Mouse (Mus musculus): ENCODE results near the gene Magi1. TPM values are rescaled to one million over a fixed set of nuclear protein-coding genes. Genes with fewer than 3 reads are reported as not detected.

The Magi1 gene
- polyA plus RNA-seq, 1 experiment from 2014 or later: 19.4 TPM

GRCm38 (mm10) chr6:94071676-94072075, 212.0 kb downstream of the Magi1 start:
- WGBS: 90% methylated on average over 5 of the region's 5 CpGs
- DNase-seq (ENCODE audit: low spot score): no peak
- no peak overlapping the region for H3K27ac ChIP-seq (replicated peaks)

GRCm38 (mm10) chr6:94070702-94071101, 213.0 kb downstream of the Magi1 start:
- H3K27ac ChIP-seq (replicated peaks): no peak overlapping the region
- WGBS: 79% methylated on average over 3 of the region's 3 CpGs

More at GRCm38 (mm10) chr6:94071676-94072075, 212.0 kb downstream of the Magi1 start:
- Histone ChIP-seq H3K4me3 (no peak overlapping the region), H3K36me3 (no peaks in the 10 kb centered on the region), H3K9me3 (replicated peaks) (no peaks in the 10 kb centered on the region), H3K4me1 (peaks cover 15% of the 10 kb centered on the region), H3K27me3 (ENCODE audit: low read depth, poor library complexity, severe bottlenecking) (no peaks in the 10 kb centered on the region)

DNA sequence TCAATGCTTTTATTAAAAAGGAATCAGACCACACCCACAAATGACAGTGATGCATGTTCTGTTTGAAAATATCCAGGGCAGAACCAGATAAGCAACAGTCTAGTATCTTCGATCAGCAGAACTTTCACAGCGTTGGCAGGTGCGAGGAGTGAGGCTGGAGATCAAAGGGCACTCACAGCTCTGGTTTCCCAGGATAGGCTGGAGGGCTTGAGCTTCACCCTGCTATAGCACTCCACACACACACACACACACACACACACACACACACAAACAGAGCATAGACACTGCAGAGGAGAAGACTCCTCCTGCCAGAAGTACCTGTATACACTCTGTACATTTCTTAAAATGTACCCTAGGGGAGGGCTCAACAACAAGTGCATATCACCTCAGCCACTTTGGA, 214.3 kb downstream of the Magi1 start:
- no peaks in the 10 kb centered on the region for H3K27me3 ChIP-seq (ENCODE audit: low read depth, poor library complexity, severe bottlenecking)
- WGBS: 86% methylated on average over 3 of the region's 3 CpGs
- H3K9me3 ChIP-seq (replicated peaks): no peaks in the 10 kb centered on the region
- H3K36me3 ChIP-seq: no peaks in the 10 kb centered on the region
- no peak for DNase-seq (ENCODE audit: low spot score)
- H3K27ac ChIP-seq (replicated peaks): no peak overlapping the region
- H3K4me1 ChIP-seq: peaks cover 12% of the 10 kb centered on the region
- H3K4me3 ChIP-seq: no peak overlapping the region

More at GRCm38 (mm10) chr6:94070702-94071101, 213.0 kb downstream of the Magi1 start:
- no peak for DNase-seq (ENCODE audit: low spot score)
- no peak overlapping the region for H3K4me3 ChIP-seq
- H3K36me3 ChIP-seq: no peaks in the 10 kb centered on the region
- H3K4me1 ChIP-seq: peaks cover 15% of the 10 kb centered on the region
- H3K9me3 ChIP-seq (replicated peaks): no peaks in the 10 kb centered on the region
- no peaks in the 10 kb centered on the region for H3K27me3 ChIP-seq (ENCODE audit: low read depth, poor library complexity, severe bottlenecking)

GRCm38 (mm10) chr6:94067741-94068450, 215.8 kb downstream of the Magi1 start:
- Histone ChIP-seq H3K36me3 (no peaks in the 10 kb centered on the region), H3K4me3 (no peak overlapping the region), H3K27me3 (ENCODE audit: low read depth, poor library complexity, severe bottlenecking) (no peaks in the 10 kb centered on the region), H3K27ac (replicated peaks) (no peak overlapping the region), H3K9me3 (replicated peaks) (no peaks in the 10 kb centered on the region), H3K4me1 (peaks cover 12% of the 10 kb centered on the region)
- no peak for DNase-seq (ENCODE audit: low spot score)
- WGBS: 76% methylated on average over 8 of the region's 8 CpGs

GRCm38 (mm10) chr6:94064832-94065231, 218.9 kb downstream of the Magi1 start:
- Histone ChIP-seq H3K9me3 (replicated peaks) (no peaks in the 10 kb centered on the region), H3K27me3 (ENCODE audit: low read depth, poor library complexity, severe bottlenecking) (no peaks in the 10 kb centered on the region), H3K36me3 (no peaks in the 10 kb centered on the region), H3K4me3 (no peak overlapping the region), H3K4me1 (peaks cover 18% of the 10 kb centered on the region), H3K27ac (replicated peaks) (no peak overlapping the region)
- DNase-seq (ENCODE audit: low spot score): no peak
- WGBS: 74% methylated on average over 4 of the region's 4 CpGs

DNA sequence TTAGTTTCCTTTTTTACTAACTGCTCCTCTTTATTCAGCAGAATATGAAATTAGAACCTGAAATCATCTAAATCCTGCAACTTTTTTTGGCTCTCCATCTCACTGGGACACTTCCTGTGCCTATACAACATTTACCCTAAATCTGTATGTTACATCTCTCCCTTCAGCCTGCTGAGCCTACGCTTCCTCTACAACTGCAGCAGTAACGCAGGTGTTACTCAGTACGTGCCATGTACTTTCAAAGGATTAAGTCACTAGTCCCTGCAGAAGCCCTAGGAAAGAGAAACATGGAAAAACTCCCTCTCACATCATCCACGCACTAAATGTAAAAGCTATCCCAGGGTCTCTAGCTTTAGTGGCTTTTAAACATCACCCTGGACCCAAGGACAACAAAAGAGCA, 220.2 kb downstream of the Magi1 start:
- Histone ChIP-seq H3K4me1 (peaks cover 13% of the 10 kb centered on the region), H3K27ac (replicated peaks) (no peak overlapping the region), H3K4me3 (no peak overlapping the region), H3K36me3 (no peaks in the 10 kb centered on the region), H3K27me3 (ENCODE audit: low read depth, poor library complexity, severe bottlenecking) (no peaks in the 10 kb centered on the region), H3K9me3 (replicated peaks) (no peaks in the 10 kb centered on the region)
- no peak for DNase-seq (ENCODE audit: low spot score)
- 87% methylated on average over 4 of the region's 4 CpGs for WGBS

DNA sequence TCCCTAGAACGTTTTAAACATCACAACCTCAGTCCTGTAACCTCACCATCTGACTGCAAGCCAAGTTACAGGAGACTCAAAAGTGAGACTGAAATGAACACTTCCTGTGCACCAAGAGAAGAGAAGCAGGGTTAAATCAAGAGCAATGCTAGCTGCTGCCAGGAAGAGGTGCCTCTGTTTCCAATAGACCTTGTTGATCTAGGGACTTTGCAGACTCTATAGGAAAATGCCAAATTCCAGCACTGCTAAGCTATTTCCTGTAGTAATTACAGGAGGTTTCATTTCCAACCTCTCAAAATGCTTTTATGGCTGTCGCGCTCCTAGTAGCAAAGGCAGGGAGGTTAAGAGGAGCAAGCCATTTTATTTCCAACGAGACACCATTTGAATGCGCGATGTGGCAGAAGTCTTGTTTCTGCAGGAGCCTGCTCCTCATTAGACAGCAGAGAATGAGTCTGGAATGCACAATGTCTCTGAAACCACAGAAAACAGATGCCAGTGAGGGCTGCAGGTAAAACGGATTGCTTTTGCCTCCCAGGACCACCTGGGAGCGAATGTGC, 222.2 kb downstream of the Magi1 start:
- Histone ChIP-seq H3K27me3 (ENCODE audit: low read depth, poor library complexity, severe bottlenecking) (no peaks in the 10 kb centered on the region), H3K27ac (replicated peaks) (no peak overlapping the region; the same call in 1 of the 2 replicates)
- no peak for DNase-seq (ENCODE audit: low spot score)

DNA sequence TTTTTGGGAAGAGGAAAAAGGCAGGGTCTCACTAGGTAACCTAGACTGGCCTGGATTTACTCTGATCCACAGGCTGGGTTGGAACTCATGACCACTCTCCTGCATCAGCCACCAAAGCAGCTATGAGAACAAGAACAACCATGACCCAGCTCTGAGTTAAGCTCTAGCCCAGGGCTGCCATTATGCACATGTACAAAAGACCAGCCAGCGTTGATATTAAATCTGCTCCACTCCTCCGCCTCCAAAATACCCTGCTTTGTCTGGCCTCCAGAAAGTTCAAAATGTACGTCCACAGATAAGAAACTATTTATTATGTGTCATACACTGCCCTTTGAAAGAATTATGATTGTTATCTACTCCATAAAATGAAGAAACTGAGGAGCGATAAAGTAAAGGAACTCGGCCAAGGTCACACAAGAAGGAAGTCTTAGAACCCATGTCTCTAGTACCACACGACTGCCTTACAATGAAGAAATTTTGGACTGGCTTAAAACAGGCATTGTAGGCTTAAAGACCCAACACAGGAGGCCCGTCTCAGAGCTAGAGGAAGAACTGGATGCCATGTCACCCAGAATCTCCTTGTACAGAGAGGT, 223.0 kb downstream of the Magi1 start:
- Histone ChIP-seq H3K4me1 (peaks cover 9% of the 10 kb centered on the region; the same call in 1 of the 2 replicates), H3K9me3 (replicated peaks) (no peaks in the 10 kb centered on the region), H3K36me3 (no peaks in the 10 kb centered on the region), H3K27me3 (ENCODE audit: low read depth, poor library complexity, severe bottlenecking) (no peaks in the 10 kb centered on the region), H3K27ac (replicated peaks) (no peak overlapping the region), H3K4me3 (no peak overlapping the region)
- 93% methylated on average over 7 of the region's 7 CpGs for WGBS
- DNase-seq (ENCODE audit: low spot score): no peak

More for the DNA sequence above, 222.2 kb downstream of the Magi1 start:
- H3K4me3 ChIP-seq: no peak overlapping the region
- H3K4me1 ChIP-seq: peaks cover 9% of the 10 kb centered on the region; the same call in 1 of the 2 replicates
- H3K9me3 ChIP-seq (replicated peaks): no peaks in the 10 kb centered on the region
- H3K36me3 ChIP-seq: no peaks in the 10 kb centered on the region
- 81% methylated on average over 8 of the region's 8 CpGs for WGBS

DNA sequence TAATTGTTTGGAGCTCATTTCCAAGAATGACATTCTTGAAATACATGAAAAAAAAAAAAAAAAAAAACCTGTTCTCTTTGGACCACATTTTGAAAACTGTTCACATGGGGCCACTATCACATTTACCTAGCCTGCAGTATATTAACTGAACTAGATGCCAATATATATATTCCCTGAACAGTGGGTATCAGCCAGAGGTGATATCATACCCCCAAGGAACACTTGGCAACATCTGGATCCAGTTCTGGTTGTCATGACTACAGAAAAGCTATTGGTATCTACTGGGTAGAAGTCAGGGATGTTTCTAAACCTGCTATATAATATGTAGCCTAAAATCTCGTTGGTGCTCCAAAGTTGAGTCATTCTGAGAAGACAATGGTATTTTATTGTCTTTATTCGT, 224.6 kb downstream of the Magi1 start:
- Histone ChIP-seq H3K36me3 (no peaks in the 10 kb centered on the region), H3K9me3 (replicated peaks) (no peaks in the 10 kb centered on the region), H3K4me3 (no peak overlapping the region), H3K27me3 (ENCODE audit: low read depth, poor library complexity, severe bottlenecking) (no peaks in the 10 kb centered on the region), H3K4me1 (peaks cover 11% of the 10 kb centered on the region), H3K27ac (replicated peaks) (no peak overlapping the region)
- no peak for DNase-seq (ENCODE audit: low spot score)
- 85% methylated on average over 2 of the region's 2 CpGs for WGBS

DNA sequence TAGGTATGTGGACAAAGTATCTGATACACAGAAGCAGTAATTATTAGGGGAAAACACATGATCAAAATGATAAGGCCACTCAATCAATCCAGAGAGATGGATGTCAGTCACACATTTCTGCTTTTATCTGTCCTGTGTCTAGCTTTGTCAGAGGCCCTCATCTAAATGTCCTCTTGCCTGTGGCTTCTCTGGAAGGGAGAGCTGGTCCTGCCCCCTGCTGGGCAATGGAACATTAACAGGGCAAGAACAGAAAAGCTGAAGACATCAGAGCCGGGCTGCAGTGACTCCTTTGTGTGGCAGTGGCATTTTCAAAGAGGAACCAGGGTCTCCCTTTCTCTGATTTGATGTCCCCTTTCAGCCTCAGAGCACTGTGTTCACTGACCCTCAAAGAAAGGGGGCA, 229.8 kb downstream of the Magi1 start:
- Histone ChIP-seq H3K9me3 (replicated peaks) (no peaks in the 10 kb centered on the region), H3K4me1 (peaks cover 6% of the 10 kb centered on the region), H3K27ac (replicated peaks) (0 out of 2 replicates have a peak overlapping the region, but pooled peaks have one; percentile 46), H3K27me3 (ENCODE audit: low read depth, poor library complexity, severe bottlenecking) (no peaks in the 10 kb centered on the region), H3K4me3 (no peak overlapping the region), H3K36me3 (0 out of 2 replicates have a peak, but pooled peaks cover 3% of the 10 kb centered on the region)
- WGBS: 21% methylated on average over 1 of the region's 1 CpGs
- DNase-seq (ENCODE audit: low spot score): peak; percentile 53

DNA sequence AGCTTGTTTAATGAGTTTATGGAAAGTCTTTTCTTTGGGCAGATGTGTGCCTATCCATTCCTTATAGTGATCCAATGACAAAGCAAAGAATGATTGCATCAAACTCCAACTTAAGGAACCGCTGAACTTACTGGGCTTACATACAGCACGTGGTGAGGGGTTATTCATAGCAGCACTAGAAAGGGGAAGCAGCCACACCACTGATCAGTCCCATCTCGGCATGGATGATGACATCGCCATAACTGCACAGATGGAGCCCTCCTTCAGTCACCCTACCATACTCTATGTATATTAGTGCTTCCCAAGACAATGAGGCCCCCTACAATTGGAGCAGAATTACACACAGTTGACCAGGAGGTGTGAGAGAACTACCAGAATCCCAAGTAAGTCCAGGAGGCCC, 238.5 kb downstream of the Magi1 start:
- Histone ChIP-seq H3K4me3 (no peak overlapping the region), H3K27ac (replicated peaks) (no peak overlapping the region), H3K9me3 (replicated peaks) (no peaks in the 10 kb centered on the region), H3K36me3 (0 out of 2 replicates have a peak, but pooled peaks cover 3% of the 10 kb centered on the region), H3K4me1 (peaks cover 14% of the 10 kb centered on the region), H3K27me3 (ENCODE audit: low read depth, poor library complexity, severe bottlenecking) (no peaks in the 10 kb centered on the region)
- no peak for DNase-seq (ENCODE audit: low spot score)
- WGBS: 91% methylated on average over 4 of the region's 4 CpGs

GRCm38 (mm10) chr6:94043461-94043860, 240.3 kb downstream of the Magi1 start:
- H3K4me3 ChIP-seq: no peak overlapping the region
- H3K27ac ChIP-seq (replicated peaks): no peak overlapping the region
- no peak for DNase-seq (ENCODE audit: low spot score)
- H3K4me1 ChIP-seq: peaks cover 14% of the 10 kb centered on the region
- H3K27me3 ChIP-seq (ENCODE audit: low read depth, poor library complexity, severe bottlenecking): no peaks in the 10 kb centered on the region
- WGBS: 78% methylated on average over 7 of the region's 7 CpGs
- peaks cover 5% of the 10 kb centered on the region; the same call in 1 of the 2 replicates for H3K9me3 ChIP-seq (replicated peaks)
- H3K36me3 ChIP-seq: no peaks in the 10 kb centered on the region

DNA sequence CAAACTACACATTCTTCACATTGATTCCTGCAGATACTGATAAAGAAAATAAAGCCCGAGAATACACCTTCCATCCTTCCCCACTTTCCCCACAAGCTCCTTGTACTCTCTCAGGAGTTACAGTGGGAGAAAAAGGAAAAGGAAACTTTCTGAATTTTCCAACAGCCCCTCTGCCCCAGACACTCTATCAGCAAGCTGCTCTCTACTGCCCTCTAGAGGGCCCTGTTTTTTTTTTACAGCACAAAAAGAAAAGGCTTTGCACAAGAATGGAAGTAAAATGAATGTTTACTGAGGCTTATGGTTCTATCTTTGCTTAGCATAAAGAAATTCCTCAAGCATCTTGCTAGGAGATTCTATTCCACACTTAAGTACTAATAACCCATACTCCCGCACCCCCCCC, 243.6 kb downstream of the Magi1 start:
- DNase-seq (ENCODE audit: low spot score): peak; percentile 22
- H3K27me3 ChIP-seq (ENCODE audit: low read depth, poor library complexity, severe bottlenecking): no peaks in the 10 kb centered on the region
- H3K4me3 ChIP-seq: no peak overlapping the region
- H3K9me3 ChIP-seq (replicated peaks): peaks cover 5% of the 10 kb centered on the region; the same call in 1 of the 2 replicates
- H3K4me1 ChIP-seq: peaks cover 16% of the 10 kb centered on the region
- WGBS: 56% methylated on average over 2 of the region's 2 CpGs
- H3K27ac ChIP-seq (replicated peaks): no peak overlapping the region
- H3K36me3 ChIP-seq: no peaks in the 10 kb centered on the region

Measured in midbrain, embryonic 10.5 days (tissue).